Mouse (Mus musculus) heart, postnatal 14 days (tissue): Measurements from ENCODE around the gene 9030612E09Rik. TPM values are rescaled to one million over a fixed set of nuclear protein-coding genes. Genes with fewer than 3 reads are reported as not detected.

Experiments used
- DNase-seq, 2 experiments: peaks; one replicate each; pipeline ENCODE4 v3.0.0; 2021 to 2022
- intact Hi-C: fragments of 180-260 bp; cut with DNase I; formaldehyde crosslinking; loops from one replicate; pipeline ENCODE4 v1.15.1; 2025
- long read RNA-seq, 2 experiments: library from polyadenylated mRNA; stranded (forward); transcript quantifications; one replicate each; pipeline ENCODE4 v2.0.0; 2021
- total RNA-seq, 2 experiments: library from RNA; stranded (reverse); gene quantifications; 2 replicates each; pipeline ENCODE4 v1.2.3; 2021

The 9030612E09Rik gene
- total RNA-seq: 1 to 10 TPM; 2.5 to 2.8 TPM
- long read RNA-seq, experiment 1: 0 reads
- long read RNA-seq, experiment 2, partial matches to known transcripts: 0 of 1 reads
- long read RNA-seq, experiment 2, other reads (novel, unspliced or antisense): 0 of 1 reads

- intact Hi-C loops: loop anchor here (2.0 to 5.0 kb wide), 3 partner anchors 46 to 167 kb away; partner anchors contain the start of gene Pdss2
- DNase-seq: peak; percentile 73 to 81
Observed at GRCm38 (mm10) chr10:43174326-43175155, at the start of gene 9030612E09Rik, which contains the start of gene Sobp. 9030612E09Rik (plus strand) TSS chr10:43174704. Sobp (minus strand) TSS chr10:43174530.

GRCm38 (mm10) chr10:43128750-43129149 lies 45.8 kb upstream of the 9030612E09Rik start:
- intact Hi-C loops: no loop called here
- DNase-seq: no peak

GRCm38 (mm10) chr10:43134027-43134426 lies 40.5 kb upstream of the 9030612E09Rik start:
- intact Hi-C loops: no loop called here
- no peak for DNase-seq

GRCm38 (mm10) chr10:43143173-43143572 lies 31.3 kb upstream of the 9030612E09Rik start:
- no peak for DNase-seq
- intact Hi-C loops: no loop called here

GRCm38 (mm10) chr10:43148456-43148855 lies 26.0 kb upstream of the 9030612E09Rik start:
- DNase-seq: no peak
- intact Hi-C loops: no loop called here

DNA sequence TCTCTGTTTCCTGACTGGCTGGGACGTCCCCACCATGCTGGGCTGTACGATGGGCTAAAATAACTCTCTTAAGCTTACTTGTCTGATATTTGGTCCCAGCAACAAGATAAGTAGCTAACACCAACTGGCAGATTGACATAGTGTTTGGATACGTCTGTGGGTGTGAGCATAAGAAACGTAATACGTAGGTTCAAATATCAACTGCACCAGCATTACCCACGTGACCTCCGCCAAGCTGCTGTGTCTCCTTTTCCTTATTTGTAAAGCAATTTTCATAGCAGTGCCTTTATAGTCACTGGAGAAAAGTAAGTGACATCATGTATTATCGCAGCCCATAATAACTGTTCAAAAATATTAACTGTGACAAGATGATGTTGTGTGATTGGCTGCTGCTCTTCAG lies 21.9 kb upstream of the 9030612E09Rik start:
- intact Hi-C loops: no loop called here
- no peak for DNase-seq

- intact Hi-C loops: no loop called here
- peak; percentile 73 to 78 for DNase-seq
Observed at GRCm38 (mm10) chr10:43155046-43155560, 19.4 kb upstream of the 9030612E09Rik start.

GRCm38 (mm10) chr10:43158917-43159316 lies 15.6 kb upstream of the 9030612E09Rik start:
- intact Hi-C loops: no loop called here
- no peak for DNase-seq

DNA sequence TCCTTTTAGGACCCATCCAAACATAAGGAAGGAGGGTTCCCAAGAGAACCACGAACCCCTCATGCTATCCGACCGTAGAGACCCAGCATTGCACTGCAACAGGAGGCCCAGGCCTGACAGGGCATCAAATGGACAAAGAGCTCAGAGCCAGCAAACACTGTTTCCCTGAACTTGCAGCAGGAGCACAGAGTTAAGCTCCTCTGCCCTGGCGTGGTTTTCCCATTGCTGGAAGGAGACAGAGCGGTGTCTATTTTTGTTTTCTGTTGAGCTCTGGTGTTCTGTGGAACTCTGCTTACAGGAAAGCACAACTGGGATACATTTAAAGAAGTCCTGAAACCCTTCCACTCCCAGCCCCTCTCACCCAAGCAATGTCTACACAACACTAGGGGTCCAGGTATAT lies 15.2 kb upstream of the 9030612E09Rik start:
- peak in 1 of 2 experiments; percentile 15 for DNase-seq
- intact Hi-C loops: no loop called here

- no peak for DNase-seq
- intact Hi-C loops: no loop called here
Observed at GRCm38 (mm10) chr10:43162318-43162717, 12.2 kb upstream of the 9030612E09Rik start.

- intact Hi-C loops: no loop called here
Observed at GRCm38 (mm10) chr10:43164406-43164805, 10.1 kb upstream of the 9030612E09Rik start.

DNA sequence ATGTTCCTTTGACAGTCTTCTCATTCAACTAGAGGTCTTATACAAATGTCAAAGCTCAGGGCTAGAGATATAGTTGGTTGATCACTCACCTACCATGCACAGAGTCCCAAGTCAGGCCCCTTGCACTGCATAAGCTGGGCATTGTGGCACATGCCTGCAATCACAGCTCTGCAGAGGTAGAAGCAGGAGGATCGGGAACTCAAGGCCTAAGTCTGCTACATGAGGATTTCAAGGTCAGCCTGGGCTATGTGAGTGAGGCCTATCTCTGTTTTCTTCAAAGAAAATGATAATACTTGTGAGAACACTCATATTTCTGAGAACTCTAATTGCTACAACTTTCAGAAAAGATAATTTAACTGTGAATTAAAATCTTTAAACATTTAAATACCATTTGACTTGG lies 8.4 kb upstream of the 9030612E09Rik start:
- intact Hi-C loops: no loop called here
- DNase-seq: no peak

More at GRCm38 (mm10) chr10:43164406-43164805, 10.1 kb upstream of the 9030612E09Rik start:
- no peak for DNase-seq

DNA sequence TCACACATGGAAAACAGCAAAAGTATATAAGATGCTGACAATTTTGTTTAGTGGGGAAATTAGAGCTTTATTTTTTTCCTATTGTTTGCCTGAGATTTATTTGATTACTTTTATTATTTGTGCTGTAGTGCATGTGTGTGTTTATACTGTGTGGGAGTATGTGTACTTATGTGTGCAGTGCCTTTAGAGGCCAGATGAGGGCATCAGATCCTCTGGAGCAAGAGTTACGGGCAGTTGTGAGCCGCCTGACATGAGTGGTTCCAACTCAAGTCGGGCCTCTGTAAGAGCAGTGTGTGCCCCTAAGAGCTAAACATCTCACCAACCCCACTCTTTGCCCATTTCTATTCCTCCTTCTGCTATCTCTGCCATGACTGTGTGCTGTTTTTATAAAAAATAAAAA lies 7.7 kb upstream of the 9030612E09Rik start:
- intact Hi-C loops: no loop called here
- no peak for DNase-seq

DNA sequence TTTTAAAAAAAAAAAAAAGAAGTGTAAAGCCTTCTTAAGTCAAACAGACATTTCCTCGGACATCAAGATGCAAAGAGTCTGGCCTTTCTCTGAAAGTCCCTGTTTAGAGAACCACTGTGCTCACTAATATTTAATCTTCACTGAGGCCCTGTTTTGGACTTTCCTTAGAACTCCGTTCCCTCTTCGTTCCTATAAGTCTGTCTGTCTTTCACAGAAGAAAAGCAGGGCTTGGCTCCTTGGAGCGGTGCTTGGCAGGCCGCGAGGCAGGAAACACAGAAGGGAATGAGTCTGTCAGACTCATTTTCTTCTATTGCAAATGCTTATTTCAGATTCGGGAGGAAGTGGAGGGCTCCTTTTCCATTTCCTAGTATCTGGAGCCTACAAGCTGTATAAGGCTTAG lies 5.7 kb upstream of the 9030612E09Rik start:
- intact Hi-C loops: no loop called here
- DNase-seq: peak in 1 of 2 experiments; percentile 32

DNA sequence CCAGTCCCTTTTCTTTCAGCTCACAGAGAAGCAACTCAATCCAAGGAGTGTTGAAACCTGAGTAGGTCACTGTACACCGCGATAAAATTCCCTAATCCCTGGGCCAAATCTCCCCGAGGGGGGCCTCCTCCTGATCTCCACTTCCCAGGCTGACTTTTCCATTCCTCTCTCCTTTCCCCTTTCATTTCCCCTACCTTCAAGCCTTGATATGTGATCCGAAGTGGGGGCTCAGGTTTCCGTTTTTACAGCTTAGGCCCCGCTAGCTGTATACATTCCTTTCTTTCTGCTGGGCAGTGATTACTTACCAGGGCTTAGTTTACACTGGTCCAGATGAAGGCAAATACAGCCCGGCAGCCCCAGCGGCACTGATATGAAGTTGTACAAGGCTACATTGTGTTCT lies 3.4 kb upstream of the 9030612E09Rik start:
- intact Hi-C loops: loop anchor here (5.0 kb wide), 2 partner anchors 134 to 164 kb away; no protein-coding TSS in a partner anchor
- DNase-seq: peak in 1 of 2 experiments; percentile 10

DNA sequence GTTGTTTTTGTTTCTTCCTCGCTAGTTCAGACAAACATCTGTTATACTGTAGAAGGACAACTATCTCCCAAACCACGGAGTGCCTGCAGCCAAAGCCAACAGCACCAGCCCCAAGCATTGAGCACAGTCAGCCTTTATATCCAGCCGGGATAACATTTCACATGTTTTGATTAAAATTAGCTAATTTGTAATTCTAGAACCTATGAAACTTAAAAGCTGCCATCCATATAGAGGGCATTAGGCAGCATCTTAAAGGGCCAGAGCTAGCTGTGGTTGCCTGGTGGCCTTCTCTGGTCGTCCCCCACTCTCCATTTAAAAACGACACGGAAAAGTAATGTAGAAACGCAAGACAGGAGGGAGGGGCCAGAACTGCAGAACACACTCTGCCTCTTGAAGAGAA lies 2.4 kb upstream of the 9030612E09Rik start:
- intact Hi-C loops: loop anchor here (5.0 kb wide), 2 partner anchors 135 to 165 kb away; no protein-coding TSS in a partner anchor
- no peak for DNase-seq

GRCm38 (mm10) chr10:43172554-43172953 lies 1.9 kb upstream of the 9030612E09Rik start:
- DNase-seq: no peak
- intact Hi-C loops: loop anchor here (5.0 kb wide), 2 partner anchors 135 to 165 kb away; no protein-coding TSS in a partner anchor

DNA sequence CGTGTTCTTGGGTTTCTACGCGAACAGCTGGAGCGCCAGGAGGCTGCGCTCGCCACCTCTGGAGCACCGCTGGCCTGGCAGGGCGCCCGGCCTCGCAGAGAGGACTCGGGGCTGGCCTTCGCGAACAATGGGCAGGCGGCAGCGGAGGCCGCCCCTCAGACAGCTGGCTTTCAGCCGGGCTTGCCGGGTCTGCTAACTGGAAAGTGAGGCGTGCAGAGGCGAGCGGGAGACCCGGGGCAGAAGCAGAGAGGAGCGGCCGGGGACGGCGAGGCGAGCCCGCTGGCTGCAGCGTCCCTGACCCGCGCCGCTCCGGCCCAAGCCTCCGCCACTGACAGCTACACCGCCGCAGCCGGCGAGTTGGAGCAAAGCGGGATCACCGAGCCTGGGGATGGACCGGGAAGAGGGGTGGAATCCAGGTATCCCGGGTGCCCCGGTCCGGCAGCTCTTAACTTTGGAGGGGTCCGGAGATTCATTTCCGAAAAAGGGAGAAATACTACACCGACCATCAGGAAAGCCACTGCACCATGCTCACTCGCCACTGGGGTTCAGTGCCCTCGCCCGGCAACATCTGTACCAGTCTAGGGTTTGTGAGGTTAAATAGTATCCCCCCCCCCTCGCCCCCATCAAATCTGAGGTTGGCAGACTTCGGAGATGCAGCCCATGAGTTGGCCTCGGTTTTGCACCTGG lies 1.2 kb upstream of the 9030612E09Rik start:
- DNase-seq: peak; percentile 87
- intact Hi-C loops: loop anchor here (5.0 kb wide), 2 partner anchors 136 to 166 kb away; no protein-coding TSS in a partner anchor

- intact Hi-C loops: loop anchor here (2.0 to 5.0 kb wide), 3 partner anchors 47 to 167 kb away; partner anchors contain the start of gene Pdss2
- DNase-seq: peak in 1 of 2 experiments; percentile 38
Observed at GRCm38 (mm10) chr10:43173828-43174325, 627 bp upstream of the 9030612E09Rik start.

DNA sequence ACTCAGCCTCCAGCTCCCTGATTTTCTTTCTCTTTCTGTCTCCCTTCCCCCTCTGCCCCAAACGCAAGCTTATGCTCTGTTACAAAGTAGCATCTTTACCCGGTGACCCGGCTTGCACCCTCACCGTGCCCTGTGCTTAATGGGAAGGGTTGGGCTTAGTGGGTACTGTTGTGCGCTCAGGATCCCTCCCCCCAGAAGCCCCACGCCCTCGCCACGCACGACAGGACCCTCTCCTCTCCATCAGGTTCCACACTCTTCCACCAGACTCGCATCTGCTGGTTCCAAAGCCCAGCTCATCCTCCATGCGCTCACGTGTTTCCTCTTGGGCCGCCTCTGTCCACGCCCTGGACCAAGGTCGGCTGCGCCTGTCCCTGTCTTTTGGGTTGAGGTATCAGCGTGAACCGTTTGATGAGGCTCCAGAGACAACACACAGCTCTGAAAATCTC lies 675 bp downstream of the 9030612E09Rik start:
- intact Hi-C loops: loop anchor here (2.0 kb wide), 1 partner anchor 46 kb away; the partner anchor contains the start of gene Pdss2
- peak; percentile 10 to 13 for DNase-seq
